Mouse (Mus musculus) megakaryocyte progenitor cell, adult 5-6 weeks (primary cell): Measurements from ENCODE around the gene Mrps15. TPM values are rescaled to one million over a fixed set of nuclear protein-coding genes. Genes with fewer than 3 reads are reported as not detected.

Experiments used
- ATAC-seq: replicated peaks from 2 replicates; pipeline ENCODE4 v1.8.0; 2016; ENCODE audit warnings: mild to moderate bottlenecking, moderate TSS enrichment, inconsistent platforms; ENCODE audit not compliant: poor library complexity
- total RNA-seq, 2 experiments: library from RNA; stranded (forward) in 1 of 2; stranded (reverse) in 1 of 2; fragments of 157-497, 149-512 nt in 1 of 2; fragments of 200-1000 nt in 1 of 2; gene quantifications; 2 replicates each; pipeline versions ENCODE4 v1.2.3 to v1.2.4; 2015 to 2017

Mrps15 gene
- total RNA-seq (2015) (196 and 200 TPM in 2 replicates), total RNA-seq (2017) (76.1 and 90.5 TPM in 2 replicates)

- ATAC-seq = peak; percentile 96
These were observed at the start of gene Mrps15 for GRCm38 (mm10) chr4:126046851-126047585. TSS of gene Mrps15 (plus strand) at chr4:126046925.

GRCm38 (mm10) chr4:125997826-125998225 is 48.9 kb upstream of the Mrps15 start:
- no peak for ATAC-seq

DNA sequence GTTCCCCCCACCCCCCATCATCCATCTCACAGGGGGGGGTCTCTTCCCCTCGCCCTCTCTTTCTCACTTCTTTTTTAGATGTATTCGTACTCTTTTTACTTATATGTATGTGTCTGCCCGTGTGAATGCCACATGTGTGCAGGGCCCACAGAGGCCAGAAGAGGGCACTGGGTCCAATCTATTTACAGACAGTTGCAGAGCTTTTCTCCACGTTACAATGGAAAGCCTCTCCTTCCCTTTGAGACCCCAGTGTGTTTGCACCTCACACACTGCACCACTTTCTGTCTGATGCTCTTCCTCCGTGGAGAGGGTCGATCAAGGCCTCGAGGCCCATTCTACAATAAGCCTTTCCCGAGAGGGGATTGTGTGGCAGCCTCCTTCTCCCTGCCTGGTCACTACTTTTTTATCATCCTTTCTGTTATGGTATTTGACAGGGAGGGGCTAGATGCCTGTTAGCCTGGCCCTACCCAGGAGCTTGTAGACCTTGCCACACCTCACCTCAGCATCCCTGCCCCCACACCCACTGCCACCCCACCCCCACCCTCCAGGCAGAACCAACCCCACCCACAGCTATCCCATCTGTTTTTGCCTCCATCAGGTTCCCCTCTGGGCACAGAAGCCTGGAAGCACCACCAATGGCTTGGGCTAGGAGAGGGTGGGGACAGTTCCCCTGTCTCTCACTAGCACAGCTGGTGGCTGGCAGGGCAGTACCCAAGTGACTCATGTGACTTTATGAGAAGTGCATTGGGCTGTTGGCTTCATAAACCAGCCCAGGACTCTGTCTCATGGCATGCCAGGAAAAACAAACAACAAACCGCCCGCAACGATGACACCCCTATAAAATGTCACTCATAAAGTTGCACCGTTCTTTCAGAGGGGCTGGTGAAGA is 45.2 kb upstream of the Mrps15 start:
- 0 out of 2 replicates have a peak, but pooled peaks have one; percentile 31 for ATAC-seq

- peak; percentile 86 for ATAC-seq
These were observed 28.9 kb upstream of the Mrps15 start for GRCm38 (mm10) chr4:126017676-126018332.

GRCm38 (mm10) chr4:126018966-126019538 is 27.7 kb upstream of the Mrps15 start:
- peak; percentile 59 for ATAC-seq

DNA sequence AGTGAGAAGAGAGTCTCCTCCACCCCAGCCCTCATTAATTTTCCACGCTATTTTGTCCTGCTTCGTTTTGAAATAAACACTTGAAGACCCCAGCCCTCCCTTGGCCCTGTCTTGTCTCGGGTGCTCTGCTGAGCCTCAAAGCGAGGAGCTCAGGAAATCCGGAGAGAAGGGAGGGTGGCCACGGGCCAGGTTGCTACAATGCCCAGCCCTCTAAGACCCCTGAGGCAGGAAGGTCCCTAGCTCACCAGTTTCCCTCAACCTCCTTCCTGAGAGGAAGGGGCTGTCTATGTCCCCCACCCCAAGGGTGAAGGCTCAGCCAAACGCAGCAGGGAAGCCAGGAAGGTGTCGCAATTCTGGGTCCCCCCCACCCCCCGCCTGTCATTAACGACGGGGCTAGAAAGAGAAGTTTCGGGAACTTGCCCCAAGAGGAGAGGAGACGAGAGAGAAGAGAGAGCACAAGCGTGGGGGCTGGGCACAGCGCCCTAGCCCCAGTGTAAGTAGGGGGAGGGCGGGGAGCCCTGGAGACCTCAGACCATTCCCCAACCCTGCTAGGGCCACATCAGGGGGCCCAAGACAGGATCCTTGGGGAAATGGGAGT is 22.3 kb upstream of the Mrps15 start, which contains the start of gene Csf3r:
Csf3r (plus strand) TSS at position 248 of the 598 bp plus-strand sequence.
- ATAC-seq = peak; percentile 72

DNA sequence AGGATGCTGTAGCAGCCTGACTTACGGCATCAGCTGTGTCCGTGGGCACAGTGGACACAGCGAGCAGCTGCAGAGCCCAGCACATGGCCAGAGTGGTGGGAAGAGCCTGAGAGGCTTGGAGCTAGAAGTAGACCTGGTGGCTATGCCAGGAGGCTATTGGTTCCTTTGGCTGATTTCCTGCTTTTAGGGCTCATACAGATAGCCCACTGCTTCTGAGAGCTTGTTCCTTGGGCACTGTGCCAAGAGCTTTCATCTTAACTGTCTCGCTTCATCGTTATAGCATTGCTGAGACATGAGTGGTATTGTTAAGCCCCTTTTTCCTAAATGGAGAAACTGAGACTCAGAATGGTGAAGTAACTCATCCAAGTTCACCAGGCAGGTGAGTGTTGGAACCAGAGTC is 20.9 kb upstream of the Mrps15 start:
- ATAC-seq = no peak

GRCm38 (mm10) chr4:126027980-126028379 is 18.7 kb upstream of the Mrps15 start:
- peak; percentile 35 for ATAC-seq

- no peak for ATAC-seq
These were observed 17.7 kb upstream of the Mrps15 start for GRCm38 (mm10) chr4:126029042-126029441.

DNA sequence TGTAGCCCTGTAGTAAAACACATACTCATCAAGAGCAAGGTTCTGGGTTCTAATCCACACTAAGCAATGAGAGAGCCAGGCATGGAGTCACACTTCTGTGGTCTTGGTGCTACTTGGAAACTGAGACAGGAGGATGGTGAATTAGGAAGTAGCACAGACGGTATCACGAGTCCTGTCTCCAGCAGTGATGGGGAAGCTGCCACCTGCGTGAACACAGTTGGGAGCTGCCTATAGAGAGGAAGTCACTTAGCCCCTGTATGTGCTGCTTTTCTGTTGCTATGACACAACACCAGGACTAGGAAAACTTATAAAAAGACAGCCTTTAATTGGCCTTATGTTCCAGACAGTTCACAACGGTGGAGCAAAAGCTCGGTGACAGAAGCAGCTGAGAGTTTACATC is 16.0 kb upstream of the Mrps15 start:
- ATAC-seq = peak; percentile 68

GRCm38 (mm10) chr4:126035413-126035812 is 11.3 kb upstream of the Mrps15 start:
- ATAC-seq = no peak

- no peak for ATAC-seq
These were observed 4.9 kb downstream of the Mrps15 start for GRCm38 (mm10) chr4:126051617-126052016.

DNA sequence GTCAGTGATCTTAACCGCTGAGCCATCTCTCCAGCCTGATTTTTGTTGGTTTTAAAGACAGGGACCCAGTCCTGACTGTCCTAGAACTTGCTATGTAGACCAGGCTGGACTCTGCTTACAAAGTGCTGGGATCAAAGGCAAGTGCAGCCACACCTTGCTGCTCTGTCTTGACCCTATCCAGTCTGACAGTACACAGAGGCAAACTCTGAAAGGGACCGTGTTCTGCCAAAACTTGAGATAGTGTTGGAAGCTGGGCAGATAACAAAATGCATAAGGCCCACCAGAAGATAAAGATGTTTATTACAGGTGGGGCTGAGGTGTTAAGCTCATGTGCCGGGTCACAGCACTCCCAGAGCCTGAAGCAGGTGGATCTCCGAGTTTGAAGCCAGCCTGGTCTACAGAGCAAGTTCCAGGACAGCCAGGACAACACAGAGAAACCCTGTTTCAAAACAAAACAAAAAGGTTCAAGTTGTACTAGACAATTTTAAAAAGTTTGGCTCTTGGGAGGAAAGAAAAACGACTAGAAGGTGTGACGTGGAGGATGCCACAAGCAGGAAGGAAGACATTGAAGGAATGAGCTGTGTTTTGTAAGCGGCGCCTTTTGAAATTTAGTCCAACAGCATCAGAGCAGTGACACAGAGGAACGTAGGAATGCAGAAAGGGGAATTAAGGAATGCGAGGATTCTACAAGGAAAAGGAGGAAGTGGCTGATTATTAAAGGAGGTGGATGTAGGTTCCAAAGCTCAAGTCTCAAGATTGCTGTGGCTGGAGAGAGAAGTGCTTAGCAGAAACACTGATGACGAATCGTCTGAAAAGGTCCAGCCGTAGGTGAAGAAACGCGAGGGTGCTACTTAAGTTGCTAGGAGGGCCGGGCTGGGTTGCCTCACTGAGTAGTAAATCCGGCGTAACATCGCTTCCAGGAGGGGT is 10.7 kb downstream of the Mrps15 start:
- ATAC-seq = peak; percentile 45

DNA sequence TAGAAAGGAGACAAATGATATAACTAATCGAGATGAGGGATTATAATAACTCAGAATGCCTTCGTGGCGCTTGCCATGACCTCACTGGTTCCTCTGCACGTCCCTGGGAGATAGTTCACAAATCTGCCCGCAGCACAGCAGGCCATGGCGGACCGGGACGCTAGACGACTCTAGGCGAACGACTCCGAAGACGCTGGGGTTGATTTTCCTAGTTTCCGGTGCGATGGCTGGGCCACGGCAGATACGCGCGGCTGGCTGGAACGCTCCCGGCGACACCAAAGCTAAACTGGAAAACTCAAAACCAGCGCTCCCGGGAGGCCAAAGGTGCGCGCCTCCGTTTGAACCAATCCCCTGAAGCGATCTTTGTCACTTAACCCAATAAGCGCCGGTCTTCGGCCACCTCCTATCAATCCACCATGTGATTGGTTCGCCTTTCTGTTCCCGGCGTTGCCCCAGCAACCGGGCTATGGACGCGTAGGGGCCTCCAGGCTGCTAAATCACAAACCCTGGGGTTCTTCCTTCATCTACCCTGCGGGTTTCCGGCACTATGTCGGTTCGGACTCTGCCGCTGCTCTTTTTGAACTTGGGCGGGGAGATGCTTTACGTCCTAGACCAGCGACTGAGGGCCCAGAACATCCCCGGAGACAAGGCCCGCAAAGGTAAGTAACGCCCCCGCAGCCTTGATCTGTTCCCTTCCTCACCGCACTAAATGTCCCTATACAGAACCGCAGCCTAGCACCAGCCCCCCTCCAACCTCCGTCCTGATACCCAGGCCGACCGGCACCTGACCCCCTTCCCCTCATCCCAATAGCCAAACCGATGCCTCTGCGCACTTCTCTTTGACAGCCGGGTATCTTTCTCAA is 11.6 kb downstream of the Mrps15 start, which contains the start of gene Oscp1:
Oscp1 (plus strand) TSS at position 432 of the 863 bp plus-strand sequence.
- ATAC-seq = peak; percentile 97

GRCm38 (mm10) chr4:126058997-126059362 is 12.3 kb downstream of the Mrps15 start:
- no peak for ATAC-seq

DNA sequence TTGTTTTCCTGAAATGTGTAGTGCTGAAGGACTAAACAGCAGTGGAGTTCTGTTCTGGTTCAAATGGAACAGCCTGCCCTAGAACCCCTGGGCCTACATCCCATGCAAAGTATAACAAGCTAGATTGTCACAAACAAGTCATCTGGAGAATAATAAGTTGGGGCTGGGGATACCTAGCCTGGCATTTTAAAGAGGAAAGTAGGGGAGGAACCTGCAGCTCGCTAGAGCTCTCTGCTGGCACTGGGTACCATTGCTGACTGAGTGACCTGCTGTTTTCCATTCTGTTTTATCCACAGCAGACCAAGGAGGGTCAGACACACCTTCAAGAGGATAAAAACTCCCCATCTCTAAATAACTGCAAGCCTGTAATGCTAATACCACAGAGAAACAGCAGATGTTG is 16.1 kb downstream of the Mrps15 start:
- ATAC-seq = no peak

DNA sequence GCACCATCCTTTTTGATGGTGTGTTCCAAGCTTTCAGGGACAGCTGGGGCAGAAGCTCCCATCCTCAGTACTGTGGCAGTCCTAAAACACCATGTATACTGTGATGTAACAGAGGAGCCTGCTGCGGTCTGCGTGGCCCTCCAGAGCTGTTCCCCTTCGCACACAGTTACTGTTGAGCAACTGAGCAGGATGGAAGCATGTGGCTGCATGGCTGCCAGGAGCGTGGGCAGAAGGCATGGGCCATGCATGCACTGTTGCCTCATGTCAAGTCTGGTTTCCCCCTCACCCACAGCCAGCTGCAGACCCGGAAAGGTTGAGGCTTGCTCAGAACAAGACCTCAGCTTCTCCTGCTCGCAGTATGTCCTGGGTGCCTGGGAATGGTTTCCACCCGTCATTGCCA is 18.5 kb downstream of the Mrps15 start:
- ATAC-seq = peak; percentile 94

DNA sequence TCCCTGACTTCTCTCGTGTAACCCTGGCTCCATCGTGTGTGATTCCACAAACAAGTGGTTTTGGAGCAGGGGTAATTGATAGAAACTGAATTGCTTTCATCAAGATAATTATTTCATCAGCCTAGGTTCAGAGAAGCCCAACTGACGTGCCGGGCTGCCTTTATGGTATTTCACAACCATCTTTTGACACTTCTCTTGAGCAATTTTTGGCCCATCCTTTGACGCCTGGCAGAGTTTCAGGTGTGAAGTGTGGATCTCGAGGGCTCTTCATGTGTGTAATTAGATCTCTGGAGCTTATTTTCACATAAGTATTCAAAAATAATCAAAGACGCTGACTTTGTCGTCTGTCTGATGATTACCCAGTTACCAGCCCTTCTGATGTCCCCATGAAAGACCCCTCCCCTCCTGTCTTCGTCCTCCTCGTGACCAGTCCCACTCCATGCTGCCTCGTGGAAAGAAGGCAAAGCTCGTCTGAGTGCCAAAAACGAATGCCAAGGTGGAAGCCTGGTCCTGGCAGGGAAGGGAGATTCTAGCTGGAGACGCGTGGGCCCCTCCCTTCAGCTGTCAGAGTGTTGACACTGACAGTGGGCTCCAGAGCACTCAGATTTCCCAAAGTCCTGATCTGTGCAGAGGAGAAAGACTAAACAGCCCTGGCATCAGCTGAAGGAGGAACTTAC is 20.8 kb downstream of the Mrps15 start:
- ATAC-seq = peak; percentile 47
